Mouse (Mus musculus): ENCODE measurements at regions not wholly inside any gene's neighbourhood (a gene's known extent, or its start where the extent isn't known, plus 50 kb on each side); places are given as distances from the start of the nearest gene placed in this dataset.

- no peak for DNase-seq (ENCODE audit: extremely low spot score in 1 of 2, low spot score in 1 of 2)
Observed at GRCm38 (mm10) chr10:66851841-66852240, 244.1 kb upstream of the Jmjd1c start.

GRCm38 (mm10) chr10:66852708-66853107, 243.2 kb upstream of the Jmjd1c start:
- no peak for DNase-seq (ENCODE audit: extremely low spot score in 1 of 2, low spot score in 1 of 2)

- DNase-seq (ENCODE audit: extremely low spot score in 1 of 2, low spot score in 1 of 2) = peak; percentile 78 to 97
Observed at GRCm38 (mm10) chr10:66853258-66853657, 242.7 kb upstream of the Jmjd1c start.

GRCm38 (mm10) chr10:66854895-66855294, 241.0 kb upstream of the Jmjd1c start:
- no peak for DNase-seq (ENCODE audit: extremely low spot score in 1 of 2, low spot score in 1 of 2)

- no peak for DNase-seq (ENCODE audit: extremely low spot score in 1 of 2, low spot score in 1 of 2)
Observed at GRCm38 (mm10) chr10:66857330-66857729, 238.6 kb upstream of the Jmjd1c start.

- DNase-seq (ENCODE audit: extremely low spot score in 1 of 2, low spot score in 1 of 2) = no peak
Observed at GRCm38 (mm10) chr10:66861421-66861820, 234.5 kb upstream of the Jmjd1c start.

GRCm38 (mm10) chr10:66864161-66864862, 231.6 kb upstream of the Jmjd1c start:
- no peak for DNase-seq (ENCODE audit: extremely low spot score in 1 of 2, low spot score in 1 of 2)

- no peak for DNase-seq (ENCODE audit: extremely low spot score in 1 of 2, low spot score in 1 of 2)
Observed at GRCm38 (mm10) chr10:66865010-66865582, 230.8 kb upstream of the Jmjd1c start.

- no peak for DNase-seq (ENCODE audit: extremely low spot score in 1 of 2, low spot score in 1 of 2)
Observed at GRCm38 (mm10) chr10:66871133-66871664, 224.7 kb upstream of the Jmjd1c start.

GRCm38 (mm10) chr10:66871673-66872072, 224.3 kb upstream of the Jmjd1c start:
- DNase-seq (ENCODE audit: extremely low spot score in 1 of 2, low spot score in 1 of 2) = no peak

- no peak for DNase-seq (ENCODE audit: extremely low spot score in 1 of 2, low spot score in 1 of 2)
Observed at GRCm38 (mm10) chr10:66873468-66873867, 222.5 kb upstream of the Jmjd1c start.

GRCm38 (mm10) chr10:66879071-66879470, 216.9 kb upstream of the Jmjd1c start:
- peak in 1 of 2 experiments; percentile 22 for DNase-seq (ENCODE audit: extremely low spot score in 1 of 2, low spot score in 1 of 2)

- no peak for DNase-seq (ENCODE audit: extremely low spot score in 1 of 2, low spot score in 1 of 2)
Observed at GRCm38 (mm10) chr10:66882825-66883224, 213.1 kb upstream of the Jmjd1c start.

GRCm38 (mm10) chr10:66885575-66885974, 210.3 kb upstream of the Jmjd1c start:
- DNase-seq (ENCODE audit: extremely low spot score in 1 of 2, low spot score in 1 of 2) = no peak

- DNase-seq (ENCODE audit: extremely low spot score in 1 of 2, low spot score in 1 of 2) = no peak
Observed at GRCm38 (mm10) chr10:66889786-66890555, 206.0 kb upstream of the Jmjd1c start.

- DNase-seq (ENCODE audit: extremely low spot score in 1 of 2, low spot score in 1 of 2) = no peak
Observed at GRCm38 (mm10) chr10:66891811-66892210, 204.1 kb upstream of the Jmjd1c start.

- no peak for DNase-seq (ENCODE audit: extremely low spot score in 1 of 2, low spot score in 1 of 2)
Observed at GRCm38 (mm10) chr10:66893836-66894235, 202.1 kb upstream of the Jmjd1c start.

GRCm38 (mm10) chr10:66896698-66897622, 199.0 kb upstream of the Jmjd1c start:
- no peak for DNase-seq (ENCODE audit: extremely low spot score in 1 of 2, low spot score in 1 of 2)

- DNase-seq (ENCODE audit: extremely low spot score in 1 of 2, low spot score in 1 of 2) = no peak
Observed at GRCm38 (mm10) chr10:66899724-66900123, 196.2 kb upstream of the Jmjd1c start.

- no peak for DNase-seq (ENCODE audit: extremely low spot score in 1 of 2, low spot score in 1 of 2)
Observed at GRCm38 (mm10) chr10:66900781-66901180, 195.1 kb upstream of the Jmjd1c start.

Data from layer of hippocampus, postnatal 25 days (tissue).